Mouse (Mus musculus) limb, embryonic 11.5 days (tissue): Measurements from ENCODE around the gene Ly6g6e. TPM values are rescaled to one million over a fixed set of nuclear protein-coding genes. Genes with fewer than 3 reads are reported as not detected.

Source experiments
- ATAC-seq: fragments of 200-750 bp; cut with Nextera tagmentation; 2 replicates; pipeline ENCODE4 v1.8.0; 2017; ENCODE audit warnings: low read depth; ENCODE audit not compliant: insufficient number of reproducible peaks, low FRiP score, low TSS enrichment
- DNase-seq: peaks from one replicate; pipeline ENCODE4 v3.0.0-alpha.2; 2015; ENCODE audit warnings: low spot score
- H3K27ac ChIP-seq: fragments of 300-500 bp; sonication (generic); replicated peaks from 2 replicates; pipeline ENCODE4 v1.5.1; 2014; ENCODE audit warnings: low read depth, mild to moderate bottlenecking, low read length
- H3K27me3 ChIP-seq: fragments of 300-500 bp; sonication (generic); 2 replicates; pipeline ENCODE4 v1.6.1; 2014; ENCODE audit warnings: mild to moderate bottlenecking, low read length, mixed read lengths; ENCODE audit not compliant: control insufficient read depth, insufficient read depth
- H3K36me3 ChIP-seq: fragments of 300-500 bp; sonication (generic); 2 replicates; pipeline ENCODE4 v1.6.1; 2014; ENCODE audit warnings: mild to moderate bottlenecking, low read length, moderate library complexity, mixed read lengths; ENCODE audit not compliant: control insufficient read depth, insufficient read depth
- H3K4me1 ChIP-seq: fragments of 300-500 bp; sonication (generic); 2 replicates; pipeline ENCODE4 v1.6.1; 2014; ENCODE audit warnings: low read length, mixed read lengths; ENCODE audit not compliant: control insufficient read depth, insufficient read depth
- H3K4me2 ChIP-seq: fragments of 300-500 bp; sonication (generic); 2 replicates; pipeline ENCODE4 v1.6.1; 2014; ENCODE audit warnings: low read depth, mild to moderate bottlenecking, moderate library complexity; ENCODE audit not compliant: severe bottlenecking
- H3K4me3 ChIP-seq: fragments of 300-500 bp; sonication (generic); 2 replicates; pipeline ENCODE4 v1.5.1; 2014; ENCODE audit warnings: low read depth, low read length
- H3K9ac ChIP-seq: fragments of 300-500 bp; sonication (generic); 2 replicates; pipeline ENCODE4 v1.6.1; 2014; ENCODE audit warnings: mild to moderate bottlenecking, low read length
- H3K9me3 ChIP-seq: fragments of 300-500 bp; sonication (generic); 2 replicates; pipeline ENCODE4 v1.6.1; 2016; ENCODE audit warnings: low read length; ENCODE audit not compliant: control insufficient read depth
- WGBS: fragments of 180-500 bp; shearing (Covaris S2); extraction: QIAGEN DNeasy Blood & Tissue Kit; methylation state at CpG from one replicate; pipeline ENCODE4 v1.1.7; 2014; 5-methylcytosine and 5-hydroxymethylcytosine counted together
- polyA plus RNA-seq: library from polyadenylated mRNA; unstranded; fragments of >200 nt; fragmentation: Nextera tagmentation; extraction: Ambion mirVana; gene quantifications from 2 replicates; pipeline ENCODE4 v1.2.1, GENCODE M21; 2014

The Ly6g6e gene
- polyA plus RNA-seq, 1 experiment from 2014 or later, result 1.5 TPM

DNA sequence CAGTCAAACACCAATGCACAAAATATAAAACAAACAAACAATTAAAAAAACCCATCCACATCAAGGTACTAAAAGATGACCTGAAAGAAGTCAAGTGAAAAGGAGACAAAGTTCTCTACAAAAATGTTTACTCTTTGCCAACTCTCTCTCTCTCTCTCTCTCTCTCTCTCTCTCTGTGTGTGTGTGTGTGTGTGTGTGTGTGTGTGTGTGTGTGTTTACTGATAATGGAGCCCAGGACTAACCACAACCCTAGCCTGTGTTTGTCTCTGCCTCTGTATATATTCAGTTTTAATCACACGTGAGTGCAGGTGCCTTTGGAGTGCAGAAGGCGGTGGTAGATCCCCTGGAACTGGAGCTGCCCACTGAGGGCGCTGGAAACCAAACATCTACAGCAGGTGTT lies 19.6 kb upstream of the Ly6g6e start:
- Histone ChIP-seq H3K9me3 (no peaks in the 10 kb centered on the region), H3K27me3 (no peaks in the 10 kb centered on the region), H3K27ac (no peak overlapping the region), H3K4me1 (peaks cover 9% of the 10 kb centered on the region), H3K4me2 (no peak overlapping the region), H3K36me3 (peaks cover 30% of the 10 kb centered on the region), H3K4me3 (no peak overlapping the region), H3K9ac (no peak overlapping the region)
- no peak for DNase-seq
- WGBS, result 81% methylated on average over 3 of the region's 3 CpGs
- no peak for ATAC-seq

DNA sequence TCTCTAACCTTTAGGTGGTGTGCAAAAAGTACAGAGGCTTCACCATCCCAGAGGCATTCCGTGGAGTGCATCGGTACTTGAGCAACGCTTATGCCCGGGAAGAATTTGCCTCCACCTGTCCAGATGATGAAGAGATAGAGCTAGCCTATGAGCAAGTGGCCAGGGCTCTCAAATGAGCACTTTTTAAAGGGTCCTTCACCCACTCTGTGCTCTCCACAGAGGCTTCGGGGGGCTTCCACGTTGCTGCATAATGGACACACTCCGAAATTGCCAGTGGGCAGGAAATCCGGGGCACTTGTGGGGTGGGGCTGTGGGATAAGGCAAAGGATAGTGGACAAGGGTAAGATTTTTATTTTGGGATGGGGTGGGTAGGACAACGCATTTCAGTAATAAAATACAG lies 18.4 kb upstream of the Ly6g6e start:
- no peak overlapping the region; the same call in 1 of the 2 replicates for H3K9ac ChIP-seq
- ATAC-seq (no peak), DNase-seq (no peak)
- peak overlapping the region; percentile 95 for H3K4me2 ChIP-seq
- WGBS, result 72% methylated on average over 9 of the region's 9 CpGs
- H3K27ac ChIP-seq, result peak overlapping the region; percentile 82; the same call in 1 of the 2 replicates
- peaks cover 7% of the 10 kb centered on the region for H3K4me1 ChIP-seq
- H3K27me3 ChIP-seq, result no peaks in the 10 kb centered on the region
- H3K36me3 ChIP-seq, result peaks cover 26% of the 10 kb centered on the region
- H3K9me3 ChIP-seq, result no peaks in the 10 kb centered on the region
- peak overlapping the region; percentile 62; the same call in 1 of the 2 replicates for H3K4me3 ChIP-seq

DNA sequence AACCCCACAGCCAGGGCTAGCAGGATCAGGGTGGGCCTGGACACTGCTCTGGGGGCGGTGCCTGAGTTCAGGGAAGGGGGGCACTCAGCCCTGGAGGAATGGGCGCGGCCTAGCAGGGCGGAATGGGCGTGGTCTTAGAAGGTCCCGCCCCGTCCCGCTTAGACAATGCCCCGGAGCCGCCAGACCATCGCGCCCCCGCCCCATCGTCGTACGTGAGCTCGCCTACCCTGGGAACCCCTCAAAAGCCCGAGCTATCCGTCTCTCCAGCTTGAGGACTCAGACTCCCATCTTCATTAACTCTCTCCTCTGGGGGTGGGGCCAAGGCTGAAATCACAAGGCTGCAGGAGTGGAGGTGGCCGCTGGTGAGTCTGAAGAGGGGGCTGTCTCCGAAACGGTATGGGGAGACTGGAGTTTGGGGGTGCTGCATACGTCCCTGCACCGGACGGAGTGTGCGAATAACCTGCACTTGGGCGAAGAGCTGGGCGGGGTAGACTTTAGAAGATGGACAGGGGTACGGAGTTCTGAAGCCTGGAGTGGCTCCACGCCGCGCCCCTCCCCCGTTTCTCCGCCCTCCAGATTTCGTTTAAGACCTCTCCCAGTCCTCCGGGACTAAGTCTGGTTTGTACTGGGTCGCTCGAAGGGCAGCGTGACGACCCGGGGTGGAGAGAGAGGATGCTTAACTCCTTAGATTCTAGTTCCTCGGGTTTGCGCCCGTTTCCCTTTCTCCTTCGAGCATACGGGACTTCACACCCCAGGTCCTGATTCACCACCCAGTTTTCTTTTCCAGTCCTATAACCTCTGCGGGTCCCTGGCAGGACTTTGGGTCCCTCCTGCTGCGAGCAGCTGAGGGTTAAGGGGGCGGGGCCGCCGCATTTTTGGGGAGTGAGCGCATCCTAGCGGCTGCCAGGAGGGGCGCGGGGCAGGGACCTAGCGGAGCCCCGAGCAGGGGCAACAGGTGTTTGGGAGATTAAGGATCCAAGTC lies 17.5 kb upstream of the Ly6g6e start, which contains the start of gene Ddah2:
Ddah2 (plus strand) TSS at position 125 of the 982 bp plus-strand sequence.
- Histone ChIP-seq H3K9ac (peak within 1 kb of the TSS; percentile 90), H3K9me3 (no peaks in the 10 kb centered on the region), H3K27ac (peak within 1 kb of the TSS; percentile 82), H3K4me1 (peaks cover 7% of the 10 kb centered on the region), H3K27me3 (no peaks in the 10 kb centered on the region; the same call in 1 of the 2 replicates), H3K4me3 (peak within 1 kb of the TSS; percentile 62), H3K4me2 (peak within 1 kb of the TSS; percentile 95), H3K36me3 (peaks cover 18% of the 10 kb centered on the region)
- DNase-seq (peak; percentile 96), ATAC-seq (peak; percentile 90)
- under 1% methylated on average over 57 of the region's 57 CpGs for WGBS

DNA sequence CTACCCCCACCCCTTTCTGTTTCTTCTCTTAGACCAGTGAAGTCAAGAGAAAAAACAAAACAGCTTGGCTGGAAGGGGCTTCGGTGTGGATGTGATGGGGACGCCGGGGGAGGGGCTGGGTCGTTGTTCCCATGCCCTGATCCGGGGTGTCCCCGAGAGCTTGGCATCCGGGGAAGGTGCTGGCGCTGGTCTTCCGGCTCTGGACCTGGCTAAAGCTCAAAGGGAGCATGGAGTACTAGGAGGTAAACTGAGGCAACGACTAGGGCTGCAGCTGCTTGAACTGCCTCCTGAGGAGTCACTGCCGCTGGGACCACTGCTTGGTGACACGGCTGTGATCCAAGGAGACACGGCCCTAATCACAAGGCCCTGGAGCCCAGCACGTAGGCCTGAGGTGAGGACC lies 16.6 kb upstream of the Ly6g6e start:
- Histone ChIP-seq H3K4me2 (peak overlapping the region; percentile 95), H3K36me3 (peaks cover 15% of the 10 kb centered on the region), H3K27ac (no peak overlapping the region), H3K4me1 (peaks cover 15% of the 10 kb centered on the region), H3K27me3 (peaks cover 2% of the 10 kb centered on the region), H3K9me3 (no peaks in the 10 kb centered on the region), H3K4me3 (peak overlapping the region; percentile 62), H3K9ac (peak overlapping the region; percentile 90)
- DNase-seq (no peak), ATAC-seq (no peak)
- 37% methylated on average over 14 of the region's 14 CpGs for WGBS

DNA sequence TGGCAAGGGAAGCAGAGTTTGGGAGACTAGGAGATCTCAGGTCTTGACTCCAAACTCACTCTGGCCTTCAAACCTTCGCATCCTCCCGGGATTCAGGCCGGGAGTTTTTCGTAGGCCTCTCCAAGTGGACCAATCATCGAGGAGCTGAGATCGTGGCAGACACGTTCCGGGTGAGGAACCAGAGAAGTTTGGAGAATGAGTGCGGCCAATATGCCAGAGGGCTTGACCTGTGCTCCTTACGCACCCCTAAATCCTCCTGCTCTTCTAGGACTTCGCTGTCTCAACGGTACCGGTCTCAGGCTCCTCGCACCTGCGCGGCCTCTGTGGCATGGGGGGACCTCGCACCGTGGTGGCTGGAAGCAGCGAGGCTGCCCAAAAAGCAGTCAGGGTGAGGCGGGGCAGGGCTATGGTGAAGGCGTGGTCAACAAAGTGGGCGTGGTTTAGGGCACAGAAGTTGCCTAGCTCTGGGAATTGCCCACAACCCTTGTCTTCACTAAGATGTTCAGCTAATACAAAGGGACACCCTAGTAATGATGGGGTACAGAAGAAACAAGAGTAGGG lies 15.9 kb upstream of the Ly6g6e start:
- ATAC-seq (no peak), DNase-seq (no peak)
- H3K4me2 ChIP-seq, result peak overlapping the region; percentile 95
- 56% methylated on average over 22 of the region's 22 CpGs for WGBS
- no peaks in the 10 kb centered on the region for H3K9me3 ChIP-seq
- H3K27ac ChIP-seq, result no peak overlapping the region
- H3K4me1 ChIP-seq, result peaks cover 19% of the 10 kb centered on the region
- no peak overlapping the region for H3K9ac ChIP-seq
- peaks cover 13% of the 10 kb centered on the region for H3K36me3 ChIP-seq
- no peak overlapping the region; the same call in 1 of the 2 replicates for H3K4me3 ChIP-seq
- H3K27me3 ChIP-seq, result peaks cover 9% of the 10 kb centered on the region

DNA sequence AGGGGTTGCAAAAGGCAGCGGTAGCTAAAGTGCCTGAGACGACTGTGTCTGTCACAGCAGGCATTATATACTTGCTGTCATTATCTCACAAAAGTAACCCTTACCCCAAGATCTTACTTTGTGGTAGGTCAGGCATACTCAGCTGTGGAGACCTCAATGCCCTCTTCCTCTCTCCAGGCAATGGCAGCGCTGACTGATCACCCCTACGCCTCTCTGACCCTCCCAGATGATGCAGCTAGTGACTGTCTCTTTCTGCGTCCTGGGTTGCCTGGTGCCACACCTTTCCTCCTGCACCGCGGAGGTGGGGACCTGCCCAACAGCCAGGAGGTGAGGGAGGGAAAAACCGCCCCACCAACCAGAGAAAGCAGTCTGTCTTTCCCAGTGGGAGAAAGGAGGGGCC lies 15.4 kb upstream of the Ly6g6e start:
- Histone ChIP-seq H3K9ac (no peak overlapping the region), H3K4me1 (peaks cover 19% of the 10 kb centered on the region), H3K4me2 (no peak overlapping the region), H3K9me3 (no peaks in the 10 kb centered on the region), H3K27ac (no peak overlapping the region), H3K36me3 (peaks cover 11% of the 10 kb centered on the region), H3K27me3 (peaks cover 14% of the 10 kb centered on the region), H3K4me3 (no peak overlapping the region)
- DNase-seq, result no peak
- 75% methylated on average over 8 of the region's 8 CpGs for WGBS
- ATAC-seq, result no peak

DNA sequence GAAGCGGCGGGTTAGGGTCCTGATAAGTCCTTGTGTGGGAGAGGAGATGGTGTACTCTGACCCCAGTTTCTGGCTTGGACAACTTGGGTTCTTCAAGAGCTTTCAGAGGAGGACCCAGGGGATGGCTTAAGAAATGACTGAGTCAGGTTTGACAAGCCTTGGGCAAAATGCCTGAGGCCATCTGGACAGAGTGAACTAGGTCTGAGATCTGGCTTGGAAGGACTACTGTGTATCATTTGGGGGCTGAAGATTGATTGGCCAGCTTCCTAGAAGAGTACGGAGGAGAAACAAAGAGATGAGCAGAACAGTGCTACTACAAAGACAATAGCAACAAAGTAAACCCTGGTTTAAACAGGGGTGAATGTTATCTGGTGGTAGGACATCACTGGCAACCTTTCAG lies 13.2 kb upstream of the Ly6g6e start:
- Histone ChIP-seq H3K27ac (no peak overlapping the region), H3K36me3 (peaks cover 11% of the 10 kb centered on the region), H3K9ac (no peak overlapping the region), H3K9me3 (no peaks in the 10 kb centered on the region), H3K4me2 (no peak overlapping the region), H3K27me3 (peaks cover 26% of the 10 kb centered on the region), H3K4me1 (peaks cover 19% of the 10 kb centered on the region), H3K4me3 (no peak overlapping the region)
- DNase-seq, result no peak
- WGBS, result 96% methylated on average over 3 of the region's 3 CpGs
- ATAC-seq, result no peak

DNA sequence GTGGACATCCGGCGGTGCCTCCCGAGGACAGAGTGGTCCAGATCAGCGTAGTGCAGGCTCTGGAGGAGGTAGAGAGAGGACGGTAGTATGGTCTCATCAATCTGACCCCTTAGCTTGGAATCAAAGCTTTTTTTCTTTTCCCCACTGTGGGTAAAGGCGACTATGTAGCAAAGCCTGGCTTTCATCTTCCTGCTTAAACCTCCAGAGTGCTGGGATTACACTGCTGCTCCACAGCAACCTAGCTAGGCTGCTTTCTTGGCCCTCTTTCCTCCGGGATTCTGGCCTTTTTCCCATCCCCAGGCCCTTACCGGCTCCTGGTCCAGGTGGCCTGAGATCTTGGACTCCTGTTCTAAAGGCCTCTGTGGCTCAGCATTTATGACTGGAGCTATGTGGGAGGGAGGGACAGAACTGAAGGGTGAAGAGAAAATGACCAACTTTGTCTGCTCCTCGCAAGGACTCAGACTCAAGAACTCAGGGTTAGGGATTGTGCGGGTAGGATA lies 12.3 kb upstream of the Ly6g6e start:
- Histone ChIP-seq H3K4me2 (peak overlapping the region; percentile 74), H3K4me1 (peaks cover 19% of the 10 kb centered on the region), H3K9ac (no peak overlapping the region), H3K9me3 (no peaks in the 10 kb centered on the region), H3K27ac (peak overlapping the region; percentile 51; the same call in 1 of the 2 replicates), H3K27me3 (peaks cover 27% of the 10 kb centered on the region), H3K4me3 (no peak overlapping the region), H3K36me3 (peaks cover 11% of the 10 kb centered on the region)
- ATAC-seq (no peak), DNase-seq (no peak)
- 26% methylated on average over 10 of the region's 10 CpGs for WGBS
